ENCODE assay signal across 9 mouse cellular contexts in the genomic region with DNA sequence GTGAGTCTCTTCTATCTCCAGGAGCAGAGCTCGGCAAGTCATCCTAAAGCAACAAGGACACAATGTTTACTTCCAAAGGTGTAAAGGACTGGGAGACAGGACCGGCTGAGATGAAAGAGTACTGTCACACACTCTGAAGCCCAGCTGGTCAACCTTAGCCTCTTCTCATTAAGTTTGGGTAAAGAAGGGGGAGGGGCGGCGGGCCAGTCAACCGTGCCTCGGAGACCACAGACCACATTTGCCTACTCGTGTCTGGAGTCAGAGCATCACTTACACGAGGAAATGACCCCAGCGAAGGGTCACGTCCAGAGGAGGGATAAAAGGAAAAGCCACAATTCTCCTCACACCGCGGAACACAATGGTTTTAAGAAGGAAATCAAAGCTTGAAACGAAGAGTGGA. TPM values are rescaled to one million over a fixed set of nuclear protein-coding genes. Genes with fewer than 3 reads are reported as not detected.
A peak's percentile ranks its signal among the peaks of the same experiment; 100 is the strongest.
DNase-seq lines count a peak whose midpoint lies in the region; ATAC-seq and TF ChIP-seq lines count a peak whose summit lies in the region.
"Had no signal": no experiment of that assay in that cellular context is flagged by ENCODE, and none has a peak within 500 bp of the region (broad histone marks: within the 10 kb centered on the region; RNA-seq: fewer than 3 reads in every experiment).

No protein-coding gene starts in this region.

- WGBS in heart, postnatal 0 days = under 1% methylated on average over 13 of the region's 13 CpGs

- peak; percentile 95 for DNase-seq in heart, adult 11 months
- DNase-seq in heart, postnatal 4 days = no peak
- no peak for DNase-seq in heart, postnatal 0 days (ENCODE audit: low spot score)
- DNase-seq in lung, postnatal 36 days = peak; percentile 31
- no peak for DNase-seq in right cerebral cortex, postnatal 14 days
- DNase-seq in right cerebral cortex, postnatal 10 days (ENCODE audit: low spot score in 2 of 2) = no peak
- DNase-seq in left cerebral cortex, adult 11 months (ENCODE audit: low spot score) = no peak

- H3K9me3 ChIP-seq in E14TG2a.4 (ENCODE audit: low read length) = no peaks in the 10 kb centered on the region
- no peaks in the 10 kb centered on the region for H3K9me3 ChIP-seq in heart, postnatal 0 days (replicated peaks; ENCODE audit: control insufficient read depth, low read length)
- H3K9me3 ChIP-seq: G1E had no signal

- peaks cover 43% of the 10 kb centered on the region for H3K27me3 ChIP-seq in E14TG2a.4 (ENCODE audit: insufficient read depth, low read length)
- H3K27me3 ChIP-seq in heart, postnatal 0 days (ENCODE audit: control insufficient read depth, insufficient read depth, low read length) = no peaks in the 10 kb centered on the region

- no peak for TF ChIP-seq EP300 in heart, postnatal 0 days (IDR thresholded peaks at IDR 0.05; ENCODE audit: low read depth)

- H3K4me3 ChIP-seq in E14TG2a.4 (replicated peaks; ENCODE audit: low read length) = peak overlapping the region; percentile 91
- peak overlapping the region; percentile 77 for H3K4me3 ChIP-seq in heart, postnatal 0 days (ENCODE audit: low read depth, low read length)

- H3K9ac ChIP-seq in heart, postnatal 0 days (replicated peaks; ENCODE audit: low read depth, low read length) = peak overlapping the region; percentile 79

- H3K27ac ChIP-seq in heart, postnatal 0 days (ENCODE audit: low read depth) = peak overlapping the region; percentile 90

- peaks cover 63% of the 10 kb centered on the region for H3K4me1 ChIP-seq in E14TG2a.4 (replicated peaks; ENCODE audit: low read depth, low read length)
- H3K4me1 ChIP-seq in heart, postnatal 0 days (ENCODE audit: control insufficient read depth, insufficient read depth) = peaks cover 40% of the 10 kb centered on the region

- peak overlapping the region; percentile 83 for H3K4me2 ChIP-seq in heart, postnatal 0 days (ENCODE audit: low read depth, low read length)

- TF ChIP-seq CTCF in E14TG2a.4 (conservative IDR thresholded peaks at IDR 0.05; ENCODE audit: low read length) = no peak
- TF ChIP-seq CTCF in heart, postnatal 0 days (IDR thresholded peaks at IDR 0.05; ENCODE audit: low read depth) = no peak

- no peak for ATAC-seq in heart, postnatal 0 days (ENCODE audit: insufficient read depth, low read depth)

- H3K36me3 ChIP-seq in E14TG2a.4 (ENCODE audit: insufficient read depth, low read length) = 0 out of 2 replicates have a peak, but pooled peaks cover 7% of the 10 kb centered on the region
- H3K36me3 ChIP-seq in heart, postnatal 0 days (replicated peaks; ENCODE audit: control insufficient read depth, insufficient read depth, low read length) = no peaks in the 10 kb centered on the region
- H3K36me3 ChIP-seq: G1E had no signal

RNA-seq across cellular contexts. Expression of gene Sh3pxd2a, which starts 1.0 kb away (rescaled TPM):
- total RNA-seq in heart, postnatal 4 days (2021) = 10 to 100 TPM; 91.0 to 95.1 TPM
- total RNA-seq in heart, postnatal 0 days (2014; rRNA removed; ENCODE audit: low replicate concordance) = 45.0 and 47.2 TPM in 2 replicates
- 2.9 and 3.4 TPM in 2 replicates for polyA plus RNA-seq in heart, postnatal 0 days (2015; fragmentation: Nextera tagmentation; extraction: Ambion mirVana)
- polyA plus RNA-seq: G1E had no signal

Comparison
In these comparisons a context has a peak if more than half of its experiments do, and no peak if none do; other contexts are left out.
1. DNase-seq: peak in heart, adult 11 months (single experiment) and lung, postnatal 36 days (single experiment); none in heart, postnatal 4 days (single experiment), heart, postnatal 0 days (single experiment), right cerebral cortex, postnatal 14 days (single experiment), right cerebral cortex, postnatal 10 days (0 of 2) and left cerebral cortex, adult 11 months (single experiment).